Mouse (Mus musculus) embryonic facial prominence, embryonic 15.5 days (tissue): ENCODE data around the gene Gm4792. TPM values are rescaled to one million over a fixed set of nuclear protein-coding genes. Genes with fewer than 3 reads are reported as not detected.

Source experiments
- ATAC-seq: fragments of 200-750 bp; cut with Nextera tagmentation; 2 replicates; pipeline ENCODE4 v1.8.0; 2017; ENCODE audit warnings: low read depth, moderate TSS enrichment; ENCODE audit not compliant: insufficient number of reproducible peaks, low FRiP score, low TSS enrichment
- H3K27ac ChIP-seq: fragments of 300-500 bp; sonication (generic); replicated peaks from 2 replicates; pipeline ENCODE4 v1.5.1; 2015; ENCODE audit warnings: mild to moderate bottlenecking, inconsistent platforms
- H3K27me3 ChIP-seq: fragments of 300-500 bp; sonication (generic); 2 replicates; pipeline ENCODE4 v1.6.1; 2015; ENCODE audit warnings: inconsistent platforms
- H3K36me3 ChIP-seq: fragments of 300-500 bp; sonication (generic); 2 replicates; pipeline ENCODE4 v1.6.1; 2015; ENCODE audit warnings: mild to moderate bottlenecking, inconsistent platforms
- H3K4me1 ChIP-seq: fragments of 300-500 bp; sonication (generic); 2 replicates; pipeline ENCODE4 v1.6.1; 2015; ENCODE audit warnings: inconsistent platforms
- H3K4me2 ChIP-seq: fragments of 300-500 bp; sonication (generic); replicated peaks from 2 replicates; pipeline ENCODE4 v1.6.1; 2015; ENCODE audit warnings: mild to moderate bottlenecking, inconsistent platforms
- H3K4me3 ChIP-seq: fragments of 300-500 bp; sonication (generic); replicated peaks from 2 replicates; pipeline ENCODE4 v1.5.1; 2015; ENCODE audit warnings: mild to moderate bottlenecking, inconsistent platforms
- H3K9ac ChIP-seq: fragments of 300-500 bp; sonication (generic); 2 replicates; pipeline ENCODE4 v1.6.1; 2015; ENCODE audit warnings: inconsistent platforms
- H3K9me3 ChIP-seq: fragments of 300-500 bp; sonication (generic); replicated peaks from 2 replicates; pipeline ENCODE4 v1.6.1; 2016; ENCODE audit warnings: inconsistent platforms
- WGBS: fragments of 180-500 bp; shearing (Covaris S2); methylation state at CpG from one replicate; pipeline ENCODE4 v1.1.7; 2015; 5-methylcytosine and 5-hydroxymethylcytosine counted together
- polyA plus RNA-seq: library from polyadenylated mRNA; unstranded; fragments of >200 nt; fragmentation: Nextera tagmentation; extraction: Ambion mirVana; gene quantifications from 2 replicates; pipeline ENCODE4 v1.2.1, GENCODE M21; 2015

The Gm4792 gene
- polyA plus RNA-seq, 1 experiment from 2014 or later: not detected

DNA sequence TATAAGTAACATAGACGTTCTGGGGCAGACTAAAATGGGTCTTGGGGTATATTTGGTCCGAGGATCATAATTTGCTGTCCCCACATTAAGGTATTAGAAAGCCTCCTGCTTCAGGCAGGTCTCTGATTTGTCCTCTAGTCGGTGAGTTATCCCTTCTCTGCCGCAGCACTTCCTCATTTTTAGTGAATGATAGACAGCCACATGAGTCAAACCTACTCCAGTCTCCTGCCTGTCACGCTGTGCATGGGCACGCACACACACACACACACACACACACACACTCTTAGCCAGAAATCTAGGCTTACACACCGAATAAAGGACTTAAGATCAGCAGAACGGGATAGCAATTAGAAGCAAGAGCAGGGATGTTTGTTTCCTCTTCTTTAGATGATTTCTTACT is 34.8 kb upstream of the Gm4792 start:
- Histone ChIP-seq H3K27me3 (no peaks in the 10 kb centered on the region), H3K4me3 (no peak overlapping the region), H3K27ac (no peak overlapping the region), H3K9me3 (no peaks in the 10 kb centered on the region), H3K4me2 (no peak overlapping the region), H3K36me3 (no peaks in the 10 kb centered on the region), H3K4me1 (peaks cover 6% of the 10 kb centered on the region), H3K9ac (no peak overlapping the region)
- no peak for ATAC-seq
- 68% methylated on average over 8 of the region's 8 CpGs for WGBS

GRCm38 (mm10) chr10:94332358-94333137 is 34.0 kb upstream of the Gm4792 start:
- ATAC-seq: no peak
- 79% methylated on average over 16 of the region's 16 CpGs for WGBS
- peaks cover 6% of the 10 kb centered on the region for H3K4me1 ChIP-seq
- H3K9ac ChIP-seq: no peak overlapping the region
- no peak overlapping the region for H3K4me3 ChIP-seq
- no peaks in the 10 kb centered on the region for H3K36me3 ChIP-seq
- no peaks in the 10 kb centered on the region for H3K9me3 ChIP-seq
- H3K4me2 ChIP-seq: no peak overlapping the region
- no peaks in the 10 kb centered on the region for H3K27me3 ChIP-seq
- no peak overlapping the region for H3K27ac ChIP-seq

DNA sequence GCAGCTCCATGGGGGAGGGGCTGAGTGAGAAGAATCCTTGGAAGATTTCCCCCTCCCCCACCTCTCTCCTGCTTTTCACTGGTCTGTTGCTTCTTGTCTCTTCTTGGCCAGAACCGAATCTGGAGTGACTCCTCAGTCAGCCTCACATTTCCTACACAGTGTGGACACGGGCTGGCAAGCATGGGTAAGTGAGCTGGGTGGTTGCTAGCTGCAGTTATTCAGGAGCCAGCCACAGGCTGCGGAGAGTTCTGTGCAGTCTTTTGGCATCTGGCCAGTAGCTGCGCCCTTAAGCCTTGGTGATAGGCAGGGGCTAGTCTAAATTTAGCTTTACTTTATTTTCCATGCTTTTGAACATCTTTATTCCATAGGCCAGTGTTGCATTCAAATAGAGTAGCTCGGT is 31.5 kb upstream of the Gm4792 start:
- WGBS: 25% methylated on average over 5 of the region's 5 CpGs
- no peak overlapping the region for H3K4me2 ChIP-seq
- no peaks in the 10 kb centered on the region for H3K27me3 ChIP-seq

GRCm38 (mm10) chr10:94318574-94318973 is 20.1 kb upstream of the Gm4792 start:
- Histone ChIP-seq H3K9me3 (no peaks in the 10 kb centered on the region), H3K4me1 (no peaks in the 10 kb centered on the region), H3K27me3 (peaks cover 3% of the 10 kb centered on the region; the same call in 1 of the 2 replicates), H3K36me3 (no peaks in the 10 kb centered on the region), H3K4me3 (no peak overlapping the region), H3K4me2 (no peak overlapping the region), H3K9ac (no peak overlapping the region), H3K27ac (no peak overlapping the region)
- ATAC-seq: no peak
- 35% methylated on average over 4 of the region's 4 CpGs for WGBS

More for the DNA sequence above, 31.5 kb upstream of the Gm4792 start:
- no peak overlapping the region for H3K4me3 ChIP-seq
- H3K36me3 ChIP-seq: no peaks in the 10 kb centered on the region
- no peak overlapping the region for H3K27ac ChIP-seq
- peak; percentile 57; the same call in 1 of the 2 replicates for ATAC-seq
- peaks cover 6% of the 10 kb centered on the region for H3K4me1 ChIP-seq
- H3K9ac ChIP-seq: no peak overlapping the region
- H3K9me3 ChIP-seq: no peaks in the 10 kb centered on the region

GRCm38 (mm10) chr10:94313146-94313545 is 14.6 kb upstream of the Gm4792 start:
- Histone ChIP-seq H3K9me3 (no peaks in the 10 kb centered on the region), H3K27me3 (peaks cover 30% of the 10 kb centered on the region), H3K4me2 (no peak overlapping the region), H3K9ac (no peak overlapping the region), H3K4me1 (peaks cover 12% of the 10 kb centered on the region), H3K4me3 (no peak overlapping the region), H3K27ac (no peak overlapping the region), H3K36me3 (no peaks in the 10 kb centered on the region)
- ATAC-seq: no peak
- WGBS: 71% methylated on average over 4 of the region's 4 CpGs

- peaks cover 12% of the 10 kb centered on the region for H3K4me1 ChIP-seq
- H3K27ac ChIP-seq: no peak overlapping the region
- peak overlapping the region; percentile 92 for H3K4me2 ChIP-seq
- H3K27me3 ChIP-seq: peaks cover 30% of the 10 kb centered on the region
- under 1% methylated on average over 45 of the region's 45 CpGs for WGBS
- H3K9me3 ChIP-seq: no peaks in the 10 kb centered on the region
- peak; percentile 57; the same call in 1 of the 2 replicates for ATAC-seq
- H3K9ac ChIP-seq: peak overlapping the region; percentile 26; the same call in 1 of the 2 replicates
- H3K36me3 ChIP-seq: no peaks in the 10 kb centered on the region
- peak overlapping the region; percentile 45 for H3K4me3 ChIP-seq
Observed at GRCm38 (mm10) chr10:94312007-94312715, 13.7 kb upstream of the Gm4792 start.

GRCm38 (mm10) chr10:94311511-94312006 is 13.1 kb upstream of the Gm4792 start, which contains the start of gene Tmcc3:
Gene Tmcc3 (plus strand): TSS chr10:94311949.
- Histone ChIP-seq H3K27ac (no peak within 1 kb of the TSS), H3K36me3 (no peaks in the 10 kb centered on the region), H3K4me3 (peak within 1 kb of the TSS; percentile 45), H3K4me1 (peaks cover 12% of the 10 kb centered on the region), H3K9me3 (no peaks in the 10 kb centered on the region), H3K27me3 (peaks cover 30% of the 10 kb centered on the region), H3K4me2 (peak within 1 kb of the TSS; percentile 92), H3K9ac (peak within 1 kb of the TSS; percentile 26; the same call in 1 of the 2 replicates)
- 2% methylated on average over 19 of the region's 19 CpGs for WGBS
- no peak for ATAC-seq

DNA sequence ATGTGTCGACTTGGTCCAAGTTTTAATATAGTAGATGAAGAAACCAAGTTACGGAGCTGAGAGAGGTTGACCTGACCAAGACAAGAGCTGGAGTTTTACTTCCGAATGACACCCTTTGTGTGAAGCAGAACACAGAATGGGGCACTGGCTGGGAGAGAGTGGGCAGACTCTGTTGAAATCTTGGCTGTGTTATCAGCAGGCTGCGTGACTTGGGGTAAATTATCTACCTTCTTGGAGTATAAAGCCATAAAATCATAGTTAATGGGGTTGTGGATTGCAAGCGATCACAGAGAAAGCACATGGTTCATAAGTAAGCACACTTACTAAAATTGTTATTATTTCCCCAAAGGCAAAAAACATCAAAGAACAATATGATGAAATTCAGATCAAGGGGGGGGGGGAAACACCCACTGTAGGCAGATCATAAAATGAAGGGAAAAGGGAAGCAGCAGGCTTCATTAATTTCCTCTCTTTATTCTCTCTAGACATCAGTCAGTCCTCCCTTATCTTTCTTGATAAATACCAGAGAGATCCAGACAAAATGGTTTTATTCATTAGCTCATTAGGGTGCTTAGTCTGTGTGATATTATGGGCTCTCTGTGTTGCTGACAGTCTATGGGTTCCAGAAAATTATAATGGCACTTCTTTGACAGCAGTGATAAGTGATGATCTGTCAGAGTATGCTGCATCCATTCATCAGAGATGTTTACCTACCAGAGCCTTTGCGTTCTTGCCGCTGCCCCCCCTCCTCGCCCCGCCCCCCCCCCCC is 12.2 kb upstream of the Gm4792 start:
- no peak overlapping the region for H3K27ac ChIP-seq
- H3K4me1 ChIP-seq: peaks cover 12% of the 10 kb centered on the region
- no peak overlapping the region for H3K9ac ChIP-seq
- ATAC-seq: no peak
- H3K27me3 ChIP-seq: peaks cover 30% of the 10 kb centered on the region
- no peak overlapping the region for H3K4me3 ChIP-seq
- H3K4me2 ChIP-seq: no peak overlapping the region
- no peaks in the 10 kb centered on the region for H3K36me3 ChIP-seq
- WGBS: 64% methylated on average over 7 of the region's 9 CpGs
- no peaks in the 10 kb centered on the region for H3K9me3 ChIP-seq

- no peak overlapping the region for H3K4me2 ChIP-seq
- no peak for ATAC-seq
- no peaks in the 10 kb centered on the region for H3K4me1 ChIP-seq
- no peak overlapping the region for H3K27ac ChIP-seq
- no peak overlapping the region for H3K4me3 ChIP-seq
- no peaks in the 10 kb centered on the region for H3K36me3 ChIP-seq
- no peaks in the 10 kb centered on the region; the same call in 1 of the 2 replicates for H3K9me3 ChIP-seq
- no peak overlapping the region for H3K9ac ChIP-seq
- WGBS: 46% methylated on average over 5 of the region's 5 CpGs
- H3K27me3 ChIP-seq: peaks cover 6% of the 10 kb centered on the region; the same call in 1 of the 2 replicates
Observed at GRCm38 (mm10) chr10:94305526-94305925, 7.0 kb upstream of the Gm4792 start.

DNA sequence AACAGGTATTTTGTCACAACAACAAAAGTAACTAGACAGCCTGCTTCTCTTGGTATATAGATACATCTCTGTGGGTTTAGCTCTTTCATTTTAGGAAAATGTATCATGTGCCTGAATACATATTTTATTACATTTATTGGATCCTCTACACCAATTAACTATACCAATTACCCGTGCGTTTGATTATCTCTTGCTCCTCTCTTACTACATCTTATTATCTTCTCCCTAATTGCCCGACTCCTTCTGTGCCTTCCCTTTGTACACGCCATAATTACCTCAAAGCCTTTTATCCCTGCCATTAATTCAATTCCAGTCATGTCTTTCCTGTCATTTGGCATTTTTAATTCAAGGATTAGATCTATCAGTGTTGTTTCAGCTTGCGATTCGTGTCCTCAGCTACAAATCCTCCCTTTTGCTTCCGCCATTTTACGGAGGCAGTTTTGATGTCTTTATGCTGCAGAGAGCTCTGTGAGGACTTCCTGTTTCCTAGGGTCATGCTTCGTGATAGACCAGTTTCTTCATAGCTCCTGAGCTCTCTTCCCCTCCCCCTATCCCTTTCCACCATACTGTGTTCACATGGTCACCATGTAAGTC is 5.7 kb upstream of the Gm4792 start:
- H3K27me3 ChIP-seq: no peaks in the 10 kb centered on the region
- no peak overlapping the region for H3K27ac ChIP-seq
- no peak overlapping the region for H3K9ac ChIP-seq
- no peak for ATAC-seq
- WGBS: 78% methylated on average over 9 of the region's 9 CpGs
- H3K4me2 ChIP-seq: no peak overlapping the region
- no peaks in the 10 kb centered on the region for H3K4me1 ChIP-seq
- H3K36me3 ChIP-seq: no peaks in the 10 kb centered on the region
- H3K9me3 ChIP-seq: no peaks in the 10 kb centered on the region; the same call in 1 of the 2 replicates
- no peak overlapping the region for H3K4me3 ChIP-seq
